ENCODE assay signal across 31 mouse cellular contexts in genomic region chr7:111154217-111154616, GRCm38 (mm10).
"Had no signal": no experiment of that assay in that cellular context is flagged by ENCODE, and none has a peak within 500 bp of the region (broad histone marks: within the 10 kb centered on the region; RNA-seq: fewer than 3 reads in every experiment).

No protein-coding gene starts in this region.

- H3K4me2 ChIP-seq: limb, embryonic 12.5 days; limb, embryonic 13.5 days; limb, embryonic 15.5 days; liver, embryonic 11.5 days; liver, embryonic 12.5 days; liver, embryonic 13.5 days; liver, embryonic 15.5 days; lung, embryonic 14.5 days; lung, embryonic 15.5 days; midbrain, embryonic 11.5 days; midbrain, embryonic 12.5 days; midbrain, embryonic 13.5 days; midbrain, embryonic 15.5 days had no signal

- H3K4me3 ChIP-seq: limb, embryonic 10.5 days; limb, embryonic 12.5 days; limb, embryonic 13.5 days; limb, embryonic 15.5 days; liver, embryonic 12.5 days; liver, embryonic 13.5 days; liver, embryonic 15.5 days; lung, embryonic 15.5 days; megakaryocyte, embryonic 14.5 days; midbrain, embryonic 10.5 days; midbrain, embryonic 12.5 days; midbrain, embryonic 13.5 days; midbrain, embryonic 15.5 days; myocyte had no signal

- H3K9ac ChIP-seq: limb, embryonic 12.5 days; limb, embryonic 13.5 days; limb, embryonic 15.5 days; liver, embryonic 12.5 days; liver, embryonic 13.5 days; liver, embryonic 14.5 days; liver, embryonic 15.5 days; liver, postnatal 0 days; lung, embryonic 14.5 days; lung, embryonic 15.5 days; midbrain, embryonic 12.5 days; midbrain, embryonic 13.5 days; midbrain, embryonic 15.5 days had no signal

- H3K27ac ChIP-seq: limb, embryonic 10.5 days; limb, embryonic 12.5 days; limb, embryonic 13.5 days; liver, embryonic 12.5 days; liver, embryonic 13.5 days; liver, embryonic 14.5 days; liver, embryonic 15.5 days; lung, embryonic 15.5 days; macrophage; midbrain, embryonic 10.5 days; midbrain, embryonic 12.5 days; midbrain, embryonic 13.5 days; midbrain, embryonic 15.5 days had no signal

- ATAC-seq: liver, embryonic 12.5 days; liver, postnatal 0 days; lung, postnatal 0 days; midbrain, embryonic 13.5 days; midbrain, embryonic 15.5 days; midbrain, embryonic 16.5 days had no signal

- H3K9me3 ChIP-seq: limb, embryonic 10.5 days; limb, embryonic 12.5 days; limb, embryonic 13.5 days; limb, embryonic 15.5 days; liver, embryonic 12.5 days; liver, embryonic 13.5 days; liver, embryonic 15.5 days; lung, embryonic 15.5 days; megakaryocyte, embryonic 14.5 days; midbrain, embryonic 10.5 days; midbrain, embryonic 12.5 days; midbrain, embryonic 13.5 days; midbrain, embryonic 15.5 days had no signal

- H3K27me3 ChIP-seq: limb, embryonic 12.5 days; limb, embryonic 13.5 days; limb, embryonic 15.5 days; lung, embryonic 15.5 days; midbrain, embryonic 12.5 days; midbrain, embryonic 13.5 days; midbrain, embryonic 15.5 days had no signal

- H3K36me3 ChIP-seq: limb, embryonic 10.5 days; limb, embryonic 12.5 days; limb, embryonic 13.5 days; limb, embryonic 15.5 days; liver, embryonic 12.5 days; liver, embryonic 13.5 days; liver, embryonic 15.5 days; lung, embryonic 15.5 days; midbrain, embryonic 10.5 days; midbrain, embryonic 12.5 days; midbrain, embryonic 13.5 days; midbrain, embryonic 15.5 days had no signal

- DNase-seq: left cerebral cortex, postnatal 4 days; liver; liver, embryonic 13.5 days; liver, postnatal 0 days; lung, adult 18-20 months; lung, adult 2 months; lung, embryonic 14.5 days; lung, postnatal 10 days; lung, postnatal 14 days; lung, postnatal 36 days; lung, postnatal 4 days; midbrain, embryonic 14.5 days had no signal
